Mouse (Mus musculus): Measurements from ENCODE around the gene Rnf26.

- TF ChIP-seq TCF12 (IDR thresholded peaks at IDR 0.05; ENCODE audit: insufficient read depth, poor library complexity, severe bottlenecking): no peak
- no peak for TF ChIP-seq POLR2A (IDR thresholded peaks at IDR 0.05; ENCODE audit: insufficient read length, low read depth)
- no peak for TF ChIP-seq MAX (IDR thresholded peaks at IDR 0.05; ENCODE audit: low read depth)
- no peak for TF ChIP-seq MYOG (IDR thresholded peaks at IDR 0.05; ENCODE audit: control insufficient read depth in 1 of 3, insufficient read depth in 1 of 3, insufficient read length in 2 of 3, low read depth in 2 of 3)
- TF ChIP-seq POLR2AphosphoS2 (IDR thresholded peaks at IDR 0.05; ENCODE audit: insufficient read length, low read depth): no peak
These were observed 7.5 kb downstream of the Rnf26 start for GRCm38 (mm10) chr9:44105781-44106180.
